Mouse (Mus musculus): ENCODE results near the gene Uxs1. TPM values are rescaled to one million over a fixed set of nuclear protein-coding genes. Genes with fewer than 3 reads are reported as not detected.

The Uxs1 gene
- total RNA-seq (2017) = 12.5 and 16.1 TPM in 2 replicates

DNA sequence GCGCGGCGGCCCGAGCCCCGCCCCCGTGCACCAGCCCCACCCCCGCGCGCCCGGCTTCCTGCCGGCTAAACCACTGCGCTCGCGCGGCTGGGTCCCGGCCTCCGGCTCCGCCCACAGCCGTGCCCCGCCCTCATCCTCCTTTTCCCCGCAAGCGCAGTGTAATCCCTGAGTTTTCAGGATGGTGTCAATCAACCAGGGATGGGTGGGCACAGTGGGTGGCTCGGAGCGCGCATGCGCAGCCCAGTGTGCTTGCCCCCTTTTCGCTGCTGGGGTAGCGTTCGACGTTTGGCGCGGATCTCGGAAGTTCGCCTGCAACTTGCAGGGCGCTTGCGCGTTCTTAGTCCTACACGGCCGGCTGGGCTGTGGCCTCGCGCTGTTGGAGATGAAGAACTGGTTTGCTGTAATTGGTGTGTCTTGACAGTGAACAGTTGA is at the start of gene Uxs1:
TSS of gene Uxs1 (minus strand) at position 38 of the 432 bp plus-strand sequence.
- ATAC-seq (ENCODE audit: extremely low read depth, insufficient number of reproducible peaks, low FRiP score, poor library complexity, severe bottlenecking) = peak; percentile 87

DNA sequence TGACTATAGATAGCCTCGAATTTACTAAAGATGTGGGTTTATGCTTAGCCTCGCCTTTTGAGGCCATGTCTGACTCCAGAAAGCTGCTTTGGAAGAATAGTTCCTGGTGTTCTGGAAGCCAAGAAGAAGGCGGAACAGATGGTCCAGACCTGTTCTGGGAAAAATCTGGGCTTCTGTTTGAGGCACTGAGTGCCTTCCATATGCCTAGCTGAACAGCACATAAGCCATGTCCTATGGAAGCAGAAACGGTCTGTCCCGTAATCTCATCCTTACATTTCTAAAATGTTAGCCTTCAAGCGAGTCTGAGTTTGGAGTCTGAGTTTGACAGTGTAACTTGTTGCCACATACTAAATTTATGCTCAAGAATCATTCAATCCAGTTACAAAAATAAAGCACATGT is 49.6 kb upstream of the Uxs1 start:
- no peak for ATAC-seq (ENCODE audit: extremely low read depth, insufficient number of reproducible peaks, low FRiP score, poor library complexity, severe bottlenecking)

DNA sequence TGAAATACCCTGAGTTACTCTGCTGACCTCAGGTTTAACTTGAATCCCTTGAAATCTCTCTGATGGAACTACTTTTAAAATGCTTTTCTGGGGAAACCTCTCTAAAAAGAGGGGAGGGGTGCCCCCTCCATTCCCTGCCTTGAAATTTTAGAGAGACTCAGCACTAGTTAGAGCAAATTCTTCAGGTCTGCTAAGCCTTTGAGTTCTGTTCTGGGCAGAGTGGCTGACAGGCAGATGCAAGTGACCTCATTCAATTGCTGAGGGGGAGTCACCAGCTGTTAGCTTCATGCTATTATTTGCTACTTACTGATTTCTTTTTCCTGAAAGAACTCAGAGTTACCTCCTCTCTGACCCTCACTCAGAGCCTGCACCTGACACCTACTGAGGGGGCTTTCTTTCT is 43.5 kb upstream of the Uxs1 start:
- ATAC-seq (ENCODE audit: extremely low read depth, insufficient number of reproducible peaks, low FRiP score, poor library complexity, severe bottlenecking) = no peak

DNA sequence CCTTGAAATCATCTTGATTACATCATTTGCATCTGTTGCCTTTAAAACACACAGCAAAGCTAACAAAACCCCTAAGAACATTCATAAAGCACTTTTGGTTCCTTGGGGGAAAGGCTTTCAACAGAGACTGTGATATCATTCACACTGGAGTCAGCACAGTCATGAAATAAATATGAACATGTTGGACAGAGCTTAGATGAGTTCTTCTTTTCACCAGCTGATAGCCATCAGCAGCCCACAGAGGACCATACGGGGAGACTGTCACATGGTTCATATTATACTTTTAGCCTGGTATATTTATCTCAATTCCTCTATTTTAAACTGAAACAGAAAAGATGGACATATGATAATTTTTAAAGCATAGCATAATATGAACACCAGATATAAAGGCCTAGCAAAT is 40.9 kb upstream of the Uxs1 start:
- no peak for ATAC-seq (ENCODE audit: extremely low read depth, insufficient number of reproducible peaks, low FRiP score, poor library complexity, severe bottlenecking)

DNA sequence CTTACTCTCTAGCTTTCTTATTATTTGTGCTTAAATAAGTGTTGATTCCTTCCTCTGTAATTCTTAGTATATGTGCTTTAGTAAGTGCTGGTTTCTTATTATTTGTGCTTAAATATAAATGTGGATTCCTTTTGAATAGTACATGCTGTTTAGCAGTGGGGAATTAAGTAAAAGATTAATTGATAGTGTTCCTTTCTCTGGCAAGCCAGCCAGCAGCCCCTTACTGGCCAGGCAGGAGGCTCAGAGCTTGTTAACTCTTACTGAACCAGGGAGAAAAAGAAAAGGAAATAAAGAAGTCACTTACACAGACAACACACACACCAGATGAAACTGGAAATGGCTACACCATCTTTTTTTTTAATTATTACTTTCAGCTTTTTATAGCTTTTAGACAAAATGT is 37.2 kb upstream of the Uxs1 start:
- no peak for ATAC-seq (ENCODE audit: extremely low read depth, insufficient number of reproducible peaks, low FRiP score, poor library complexity, severe bottlenecking)

DNA sequence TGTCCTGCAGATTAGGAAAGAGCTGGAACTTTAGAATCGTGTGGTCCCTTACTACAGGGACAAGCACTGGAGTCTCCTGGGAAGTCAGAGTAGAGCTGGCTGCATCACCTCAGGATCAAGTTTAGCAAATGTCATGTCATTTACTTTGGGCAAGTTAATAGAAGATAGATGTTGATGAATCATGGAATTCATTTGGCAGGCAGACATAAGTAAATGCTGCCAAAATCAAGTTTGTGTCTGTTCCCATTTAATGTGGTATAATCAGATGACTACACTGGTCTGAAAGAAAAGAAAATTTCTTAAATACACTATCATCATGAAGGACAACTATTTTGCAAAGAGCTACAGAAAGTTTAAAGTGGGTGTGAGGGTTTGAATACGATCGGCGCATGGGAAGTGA is 35.0 kb upstream of the Uxs1 start:
- no peak for ATAC-seq (ENCODE audit: extremely low read depth, insufficient number of reproducible peaks, low FRiP score, poor library complexity, severe bottlenecking)

DNA sequence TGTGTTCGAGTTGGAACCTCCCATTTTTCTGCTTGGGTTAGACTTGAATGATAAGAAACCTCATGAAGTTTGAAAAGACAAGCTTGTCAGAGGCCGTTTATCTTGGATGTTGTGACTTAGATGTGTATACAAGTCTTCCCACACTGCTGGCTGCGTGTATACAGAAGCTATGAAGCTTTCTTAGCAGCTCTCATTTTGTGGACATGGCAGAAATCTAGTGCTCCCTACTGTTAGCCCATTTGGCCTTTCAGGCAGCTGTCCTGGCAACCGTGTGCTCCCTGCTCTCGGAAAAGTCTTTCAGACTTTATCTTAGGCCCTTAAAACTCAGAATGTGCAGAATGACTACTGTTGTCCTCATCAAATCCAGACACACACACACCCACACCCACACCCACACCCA is 31.4 kb upstream of the Uxs1 start:
- ATAC-seq (ENCODE audit: extremely low read depth, insufficient number of reproducible peaks, low FRiP score, poor library complexity, severe bottlenecking) = no peak

DNA sequence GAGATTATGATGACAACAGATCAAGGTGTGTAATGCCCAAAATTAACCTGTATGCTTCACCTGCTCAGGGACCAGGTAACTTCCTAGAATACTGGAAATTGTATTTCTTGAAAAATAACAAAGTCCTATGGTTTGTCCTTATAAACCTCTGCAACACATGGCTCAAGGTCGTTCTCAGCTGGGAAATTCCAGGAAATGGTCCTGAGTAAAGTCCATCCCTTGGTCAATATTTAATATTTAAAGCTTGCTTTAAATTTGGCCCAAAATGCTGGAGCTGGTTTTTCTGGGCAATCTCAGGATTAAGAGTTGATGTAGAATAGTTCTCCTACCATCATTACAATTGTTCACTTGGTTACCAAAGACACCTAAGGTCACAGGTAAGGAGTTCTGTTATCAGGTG is 30.1 kb upstream of the Uxs1 start:
- ATAC-seq (ENCODE audit: extremely low read depth, insufficient number of reproducible peaks, low FRiP score, poor library complexity, severe bottlenecking) = no peak

DNA sequence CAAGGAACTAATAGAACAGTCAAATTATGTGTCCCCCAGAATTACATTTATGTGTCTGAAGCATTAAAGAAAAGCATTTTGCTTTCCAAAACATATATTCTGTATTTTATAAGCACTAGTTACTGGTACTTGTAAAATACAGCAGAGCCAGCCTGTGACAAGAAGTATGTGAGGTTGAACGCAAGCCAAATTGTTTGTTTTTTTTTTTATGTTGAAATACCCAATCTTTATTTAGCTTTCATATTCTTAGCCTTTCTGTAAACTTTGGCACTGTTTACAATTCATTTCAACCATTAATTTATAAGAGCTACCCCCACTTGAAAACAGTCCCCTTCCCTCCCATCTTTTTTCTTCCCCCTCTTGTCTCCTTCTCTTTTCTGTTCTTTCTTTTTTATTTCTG is 28.0 kb upstream of the Uxs1 start:
- ATAC-seq (ENCODE audit: extremely low read depth, insufficient number of reproducible peaks, low FRiP score, poor library complexity, severe bottlenecking) = no peak

DNA sequence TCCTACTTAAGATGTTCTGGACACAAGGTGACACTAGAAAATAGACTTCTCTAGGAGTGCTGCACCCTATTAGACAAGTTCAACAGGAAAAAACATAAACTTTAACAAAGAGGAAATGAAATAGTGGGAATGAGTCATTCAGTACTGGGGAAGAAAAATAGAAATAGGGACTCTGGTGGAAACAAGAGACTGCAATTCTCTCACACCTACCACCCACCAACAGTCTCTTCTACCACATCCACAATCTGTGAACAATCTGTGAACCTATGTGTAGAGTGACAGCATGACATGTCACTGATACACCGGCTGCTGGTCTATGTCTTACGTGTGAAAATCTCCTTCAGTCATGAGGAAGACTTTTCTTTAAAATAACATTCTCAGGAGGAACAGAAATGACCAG is 15.8 kb upstream of the Uxs1 start:
- no peak for ATAC-seq (ENCODE audit: extremely low read depth, insufficient number of reproducible peaks, low FRiP score, poor library complexity, severe bottlenecking)

DNA sequence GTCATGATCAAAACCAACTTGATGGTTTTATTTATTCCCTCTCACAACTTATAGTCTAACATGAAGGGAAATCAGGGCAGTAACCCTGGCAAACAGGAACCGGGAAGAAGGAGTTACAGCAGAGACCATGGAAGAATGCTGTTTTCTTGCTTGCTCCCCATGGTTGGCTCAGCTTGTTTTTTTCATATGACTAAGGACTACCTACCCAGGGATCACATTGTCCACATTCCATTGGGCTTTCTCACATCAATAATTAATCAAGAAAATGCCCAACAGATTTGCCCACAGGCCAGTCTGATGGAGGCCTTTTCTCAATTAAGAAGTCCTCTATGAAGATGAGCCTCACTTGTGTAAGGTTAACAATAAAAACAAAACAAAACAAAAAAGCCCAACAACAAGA is 9.6 kb upstream of the Uxs1 start:
- ATAC-seq (ENCODE audit: extremely low read depth, insufficient number of reproducible peaks, low FRiP score, poor library complexity, severe bottlenecking) = no peak

DNA sequence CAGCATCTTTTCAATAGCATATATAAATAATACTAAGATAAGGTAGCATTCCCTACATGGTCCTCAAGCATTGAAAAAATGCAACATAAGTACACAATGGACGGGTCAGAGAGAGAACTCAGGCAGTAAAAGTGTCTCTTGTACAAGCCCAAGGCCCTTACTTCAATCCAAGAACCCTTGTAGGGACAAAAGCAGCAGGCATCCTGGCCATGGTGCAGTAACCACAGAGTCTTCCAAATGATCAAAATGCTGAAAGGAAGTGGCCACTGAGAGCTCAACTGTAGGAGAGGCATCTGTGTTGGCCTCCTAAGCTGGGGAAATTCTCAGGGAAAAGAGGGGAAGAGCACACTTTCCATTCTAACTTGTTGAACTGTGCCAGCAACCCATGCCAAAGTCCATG is 2.5 kb upstream of the Uxs1 start:
- no peak for ATAC-seq (ENCODE audit: extremely low read depth, insufficient number of reproducible peaks, low FRiP score, poor library complexity, severe bottlenecking)

DNA sequence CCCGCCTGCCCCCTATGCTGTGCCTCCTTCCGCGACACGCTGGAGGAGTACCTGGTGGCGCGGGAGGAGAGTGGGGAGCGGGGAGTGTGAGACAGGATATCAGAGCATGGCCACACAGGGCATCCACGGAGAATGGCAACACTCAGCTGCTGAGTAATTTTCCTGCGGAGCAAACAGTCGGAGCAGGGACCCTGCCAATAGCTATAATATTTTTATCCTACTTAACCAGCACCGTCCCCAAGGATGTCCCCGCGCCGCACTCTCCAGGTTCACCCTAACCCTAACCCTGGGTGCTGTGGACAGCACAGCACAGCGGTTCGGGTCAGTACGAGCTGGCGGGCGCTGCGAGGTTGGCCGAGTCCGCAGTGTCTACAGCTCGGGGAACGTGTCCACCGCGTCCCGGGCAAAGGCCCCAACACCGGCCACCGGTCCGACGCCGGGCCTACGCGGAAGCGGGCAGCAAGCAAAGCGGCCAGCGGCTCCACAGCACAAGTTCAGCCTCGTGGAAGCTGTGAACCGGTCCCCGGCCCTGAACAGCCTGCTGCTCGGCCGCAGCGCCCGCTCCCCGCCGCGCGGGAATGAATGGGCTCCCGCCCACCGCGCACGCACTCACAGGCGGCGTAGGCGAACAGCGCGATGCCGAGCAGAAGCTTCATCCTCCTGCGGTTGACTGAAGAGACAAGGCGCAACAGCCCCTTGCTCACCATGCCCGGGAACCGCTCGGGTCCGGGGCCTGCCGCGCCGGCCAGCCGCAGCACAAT is 418 bp downstream of the Uxs1 start:
- ATAC-seq (ENCODE audit: extremely low read depth, insufficient number of reproducible peaks, low FRiP score, poor library complexity, severe bottlenecking) = peak; percentile 9; the same call in 1 of the 2 replicates

DNA sequence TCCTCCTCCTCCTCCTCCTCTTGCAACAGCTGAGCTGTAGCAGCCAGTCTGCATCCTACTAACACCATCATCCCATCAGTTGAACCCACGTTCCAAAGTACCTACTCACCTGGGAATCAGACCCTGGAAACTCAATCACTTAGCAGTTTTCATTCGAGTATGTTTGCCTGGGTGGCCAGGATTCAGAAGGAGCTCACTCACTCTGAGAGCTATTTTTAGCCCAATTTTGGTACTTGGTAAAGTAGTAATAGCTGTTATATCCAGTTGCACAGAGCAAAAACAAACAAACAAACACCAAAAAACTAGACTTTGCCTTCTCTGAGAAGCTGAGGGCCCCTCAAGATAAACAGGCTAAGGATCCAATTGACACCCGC is 985 bp downstream of the Uxs1 start:
- ATAC-seq (ENCODE audit: extremely low read depth, insufficient number of reproducible peaks, low FRiP score, poor library complexity, severe bottlenecking) = no peak

DNA sequence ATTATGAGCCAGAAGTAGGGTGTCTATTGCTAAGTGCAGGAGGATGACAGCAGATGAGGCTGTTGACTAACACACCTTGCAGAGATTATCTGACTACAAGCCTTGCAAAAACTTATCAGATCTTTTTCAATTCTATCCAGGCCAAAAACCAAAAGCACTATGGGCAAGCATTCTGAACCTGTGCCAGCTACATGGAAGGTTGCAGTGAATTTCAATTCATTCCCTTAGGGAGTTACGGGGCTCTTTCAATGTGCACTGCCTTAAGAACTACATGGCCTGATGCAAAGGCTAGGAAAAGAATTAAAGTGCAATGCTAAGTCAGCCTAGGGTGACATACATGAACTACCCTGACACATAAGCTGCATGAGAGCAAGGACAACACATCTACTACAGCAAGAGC is 4.2 kb downstream of the Uxs1 start:
- ATAC-seq (ENCODE audit: extremely low read depth, insufficient number of reproducible peaks, low FRiP score, poor library complexity, severe bottlenecking) = no peak

DNA sequence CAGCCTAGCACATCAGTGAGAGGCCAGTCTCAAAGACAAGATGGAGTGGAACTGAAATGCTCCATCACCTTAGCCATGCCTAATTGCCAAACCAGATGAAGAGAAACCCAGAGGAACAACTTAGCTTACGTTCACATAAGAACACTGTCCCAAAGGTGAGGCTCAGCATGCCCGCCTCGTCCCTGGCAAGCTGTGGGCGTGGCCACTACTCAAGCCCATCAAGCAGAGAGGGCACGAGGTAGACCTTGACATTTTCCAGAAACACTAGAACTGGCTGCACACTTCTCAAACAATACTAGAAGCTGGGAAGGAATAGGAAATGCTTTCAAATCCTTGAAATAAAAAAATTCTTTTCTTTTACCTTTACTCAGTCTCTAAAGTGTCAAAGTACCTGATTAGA is 5.0 kb downstream of the Uxs1 start:
- no peak for ATAC-seq (ENCODE audit: extremely low read depth, insufficient number of reproducible peaks, low FRiP score, poor library complexity, severe bottlenecking)

DNA sequence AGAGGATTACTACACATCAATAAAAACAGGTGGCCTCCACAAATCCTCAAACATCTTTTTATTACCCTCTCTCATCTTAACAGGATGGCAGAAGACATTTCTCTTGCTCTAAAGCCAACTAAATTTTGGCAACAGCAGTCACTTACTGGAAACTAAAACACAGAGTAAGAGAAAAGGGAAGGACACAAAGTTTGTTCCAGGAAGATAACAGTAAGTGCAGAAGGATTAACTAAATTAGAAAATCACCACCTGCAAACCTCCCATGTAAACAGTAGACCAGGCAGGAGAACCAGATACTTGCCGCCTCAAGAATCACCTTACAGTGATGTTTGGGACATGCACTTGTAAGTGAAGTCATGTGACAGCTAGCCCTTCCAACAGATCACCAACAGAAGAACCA is 5.8 kb downstream of the Uxs1 start:
- no peak for ATAC-seq (ENCODE audit: extremely low read depth, insufficient number of reproducible peaks, low FRiP score, poor library complexity, severe bottlenecking)

DNA sequence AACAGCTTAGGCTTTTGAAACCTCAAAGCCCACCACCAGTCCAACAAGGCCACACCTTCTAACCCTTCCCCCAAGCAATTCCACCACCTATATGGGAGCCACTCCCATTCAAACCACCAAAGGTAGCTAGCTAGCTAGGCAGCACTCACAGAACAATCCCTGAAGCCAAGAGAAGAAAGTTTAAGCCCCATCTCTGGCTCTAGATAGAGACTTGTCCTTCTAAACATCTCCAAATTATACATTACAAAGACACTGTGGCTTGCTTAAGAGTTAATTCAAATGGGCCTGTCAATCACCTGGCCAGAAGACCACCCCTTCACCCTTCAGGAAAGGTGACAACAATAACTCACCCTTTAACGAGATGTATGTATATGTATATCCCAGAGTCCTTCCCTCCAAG is 7.0 kb downstream of the Uxs1 start:
- ATAC-seq (ENCODE audit: extremely low read depth, insufficient number of reproducible peaks, low FRiP score, poor library complexity, severe bottlenecking) = no peak

DNA sequence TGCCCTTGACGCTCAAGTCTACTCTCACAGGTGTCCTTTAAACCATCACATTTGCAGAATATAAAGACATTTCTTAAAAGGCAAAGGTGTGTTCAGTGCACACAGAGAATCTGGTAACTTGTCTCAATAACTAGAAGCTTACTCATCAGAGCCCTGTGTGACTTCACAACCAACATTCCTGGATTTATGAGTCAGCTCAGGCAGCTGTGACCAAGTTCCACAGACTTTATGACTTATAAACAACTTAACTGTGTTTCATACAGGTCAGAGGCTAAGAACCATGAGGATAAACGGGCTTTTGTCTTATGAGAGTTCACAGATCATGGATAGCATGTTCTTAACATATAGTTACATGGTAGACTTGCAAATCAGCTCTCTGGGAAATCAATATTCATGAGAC is 8.5 kb downstream of the Uxs1 start:
- ATAC-seq (ENCODE audit: extremely low read depth, insufficient number of reproducible peaks, low FRiP score, poor library complexity, severe bottlenecking) = no peak

DNA sequence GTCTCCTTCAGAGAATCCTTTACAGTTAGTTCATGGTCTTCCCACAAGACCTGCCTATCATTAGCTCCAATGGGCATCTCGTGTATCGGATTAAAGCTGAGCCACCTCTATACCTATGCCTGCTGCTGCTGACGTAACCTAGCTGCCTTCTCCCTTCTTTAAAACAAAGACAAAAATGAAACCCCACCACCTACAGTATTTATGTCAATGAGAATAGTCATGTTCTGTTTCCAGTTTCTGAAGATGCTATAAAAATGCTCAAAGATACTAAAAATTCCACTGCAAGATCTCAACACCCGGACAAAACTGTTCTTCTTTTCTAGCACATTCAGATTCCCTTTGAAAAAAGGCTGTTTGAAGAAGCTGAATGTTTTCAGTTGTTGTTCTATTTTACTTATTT is 9.2 kb downstream of the Uxs1 start:
- ATAC-seq (ENCODE audit: extremely low read depth, insufficient number of reproducible peaks, low FRiP score, poor library complexity, severe bottlenecking) = no peak

DNA sequence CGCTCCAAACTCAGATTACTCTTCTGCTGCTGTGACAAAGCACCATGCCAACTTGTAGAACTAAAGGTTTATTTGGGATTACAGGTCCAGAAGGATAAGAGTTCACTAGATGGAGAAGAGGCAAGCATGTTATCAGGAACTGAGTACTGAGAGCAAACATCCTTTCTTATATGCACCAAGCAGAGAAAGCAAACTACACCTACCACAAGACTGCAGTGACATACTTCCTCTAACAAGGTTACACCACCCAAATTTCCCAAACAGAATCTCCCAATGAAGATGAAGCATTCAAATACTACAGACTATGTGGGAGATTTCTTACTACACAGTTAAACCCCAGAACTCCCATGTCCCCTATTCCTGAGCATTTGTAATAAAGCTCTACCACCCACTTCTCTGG is 15.8 kb downstream of the Uxs1 start:
- ATAC-seq (ENCODE audit: extremely low read depth, insufficient number of reproducible peaks, low FRiP score, poor library complexity, severe bottlenecking) = no peak

Data from neutrophil, adult 5-6 weeks (primary cell).